Mouse (Mus musculus): ENCODE data around the gene Srms. TPM values are rescaled to one million over a fixed set of nuclear protein-coding genes. Genes with fewer than 3 reads are reported as not detected.
A peak's percentile ranks its signal among the peaks of the same experiment; 100 is the strongest.
"Not testable (repeated sequence)": the region's sequence is repeated elsewhere in the genome, so short reads cannot be mapped to it uniquely, and the experiment has no call there.

The Srms gene
- polyA plus RNA-seq, 1 experiment = 0.51 TPM

DNA sequence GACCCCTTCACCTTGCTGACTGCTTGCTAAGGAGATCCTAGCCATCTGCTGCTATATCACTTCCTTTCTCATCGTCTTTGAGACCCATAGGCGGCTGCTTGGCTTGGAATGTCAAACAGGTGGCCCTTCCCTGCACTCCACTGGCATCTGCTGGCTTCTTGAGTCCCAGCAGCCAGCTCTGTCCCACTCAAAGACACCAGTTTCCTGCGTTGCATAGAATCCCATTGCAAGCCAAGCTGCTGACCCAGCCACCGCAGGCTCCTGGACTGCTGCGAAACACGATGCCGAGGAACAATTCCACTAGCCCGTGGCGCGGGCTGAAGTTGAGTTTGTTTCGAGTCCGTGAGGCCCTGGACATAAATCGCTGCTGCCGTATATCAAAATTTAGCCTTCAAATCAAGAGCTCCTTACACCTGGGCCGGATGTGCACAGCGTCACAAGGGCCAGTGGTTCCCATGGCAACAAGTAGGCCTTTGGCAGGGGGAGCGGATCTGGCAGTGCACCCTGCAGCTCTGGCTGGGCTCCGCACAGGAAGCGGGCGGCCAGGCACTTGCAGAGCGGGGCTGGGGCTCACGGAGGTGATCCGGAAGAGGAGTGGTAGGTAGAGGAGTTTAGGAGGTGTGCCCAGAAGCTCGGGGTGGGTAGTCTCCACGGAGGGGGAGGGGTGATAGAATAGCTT is 6.7 kb upstream of the Srms start, which contains the start of gene Fndc11:
Gene Fndc11, plus strand, starts transcription at position 476 of the 679 bp plus-strand sequence.
- peak; percentile 52 for DNase-seq (ENCODE audit: low spot score)

- DNase-seq (ENCODE audit: low spot score) = no peak
Measured at GRCm38 (mm10) chr2:181218881-181219485, 6.0 kb upstream of the Srms start.

DNA sequence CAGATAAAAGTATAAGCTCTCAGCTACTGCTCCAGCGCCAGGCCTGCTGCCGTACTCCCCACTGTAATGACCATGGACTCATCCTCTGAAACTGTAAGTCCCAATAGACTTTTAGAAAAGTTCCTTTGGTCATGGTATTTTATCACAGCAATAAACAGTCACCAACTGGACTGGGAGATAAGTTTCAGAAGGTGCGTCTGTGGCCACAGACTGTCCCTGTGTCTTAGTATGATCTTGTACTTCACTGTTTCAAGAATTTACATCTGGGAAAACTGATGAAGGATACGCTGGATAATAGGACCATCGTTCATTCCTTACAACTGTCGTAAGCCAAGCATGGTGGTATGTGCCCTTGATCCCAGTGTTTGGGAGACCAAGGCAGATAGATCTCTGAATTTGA is 3.1 kb upstream of the Srms start:
- no peak for DNase-seq (ENCODE audit: low spot score)

DNA sequence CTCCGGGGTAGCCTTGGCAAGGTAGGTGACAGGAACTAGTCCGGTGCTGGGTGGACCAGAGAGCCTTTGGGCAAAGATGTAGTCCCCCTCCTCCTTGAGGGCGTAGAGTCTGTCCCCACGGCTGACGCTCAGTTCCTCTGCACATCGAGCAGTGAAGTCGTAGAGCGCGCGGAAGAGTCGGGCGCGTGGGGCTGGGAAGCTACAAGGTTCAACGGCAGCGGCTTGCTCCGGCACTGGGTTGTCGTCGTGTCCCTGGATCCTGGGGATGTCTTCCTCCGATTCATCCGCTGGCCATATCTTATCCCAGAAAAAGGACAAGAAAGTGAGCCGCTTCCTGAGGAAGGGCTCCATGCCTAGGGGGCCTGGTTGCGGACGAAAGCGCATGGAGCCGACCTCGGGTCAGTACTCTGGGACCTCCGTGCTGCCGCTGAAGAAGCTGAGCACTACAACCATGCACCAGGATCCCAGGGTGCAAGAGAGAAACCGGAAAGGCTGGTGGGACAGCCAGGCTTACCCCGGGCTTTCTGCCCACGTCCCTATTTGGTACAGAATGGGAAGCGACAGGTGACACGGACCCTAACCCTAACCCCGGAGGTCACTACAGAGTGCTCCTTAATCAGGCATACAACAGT is 480 bp downstream of the Srms start:
- DNase-seq (ENCODE audit: low spot score) = no peak

- no peak for DNase-seq (ENCODE audit: low spot score)
Measured at GRCm38 (mm10) chr2:181206118-181206517, 6.9 kb downstream of the Srms start.

DNA sequence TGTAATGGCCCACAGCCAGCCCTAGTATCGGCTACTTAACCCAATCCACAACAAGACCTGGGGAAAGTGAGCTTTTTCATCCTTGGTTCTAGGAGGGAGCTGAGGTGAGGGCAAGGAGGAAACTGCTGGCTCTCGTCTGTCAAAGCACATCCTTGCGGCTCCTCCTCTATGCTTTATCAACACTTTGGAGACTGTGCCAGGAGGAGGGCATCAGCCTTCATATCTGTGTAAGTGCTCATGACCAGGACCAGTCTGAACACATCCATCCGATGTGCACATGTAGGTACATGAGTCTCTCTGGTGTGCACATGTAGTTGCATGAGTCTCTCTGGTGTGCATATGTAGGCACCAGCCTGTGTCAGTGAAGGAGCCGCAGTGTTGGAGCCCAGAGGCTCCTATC is 7.3 kb downstream of the Srms start:
- no peak for DNase-seq (ENCODE audit: low spot score)

DNA sequence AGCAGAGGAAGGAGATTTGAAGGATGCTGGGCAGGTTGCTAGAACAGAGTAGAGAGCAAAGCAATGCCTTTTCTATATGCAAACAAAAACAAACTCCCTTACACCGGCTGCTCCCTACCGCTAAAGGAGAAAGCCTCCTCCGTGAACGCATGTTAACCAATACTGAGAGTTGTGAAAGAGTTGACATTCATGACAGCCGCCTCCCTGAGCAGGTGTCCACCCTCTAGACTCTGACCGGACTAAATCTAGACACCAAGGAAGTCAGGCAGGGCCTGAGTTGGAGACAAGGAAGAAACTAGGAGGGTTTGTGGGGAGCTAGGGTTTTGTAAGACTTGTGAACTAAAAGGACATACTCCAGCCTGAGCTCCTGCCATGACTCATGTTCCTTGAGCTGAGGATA is 10.1 kb downstream of the Srms start:
- no peak for DNase-seq (ENCODE audit: low spot score)

DNA sequence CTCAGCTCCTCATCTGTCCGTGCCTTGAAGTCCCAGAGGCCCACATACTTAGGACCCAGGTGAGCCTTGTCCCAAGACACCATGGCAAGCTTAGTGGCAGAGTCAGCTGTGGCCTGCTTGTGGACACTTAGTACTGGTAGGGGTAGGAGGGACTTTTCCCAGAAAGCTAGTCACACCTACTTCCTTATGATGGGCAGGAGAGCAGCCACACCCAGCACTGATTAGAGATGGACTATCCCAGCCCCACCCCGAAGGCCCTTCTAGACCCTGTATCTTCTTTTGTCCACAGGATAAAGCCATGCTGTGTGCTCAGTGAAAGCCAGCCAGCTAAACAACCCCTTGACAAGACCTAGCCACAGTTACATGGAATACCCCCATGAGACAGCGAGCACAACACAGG is 10.6 kb downstream of the Srms start, which contains the start of gene Ptk6:
Gene Ptk6, minus strand, starts transcription at position 368 of the 400 bp plus-strand sequence.
- DNase-seq (ENCODE audit: low spot score) = no peak

- no peak for DNase-seq (ENCODE audit: low spot score)
Measured at GRCm38 (mm10) chr2:181201606-181202005, 11.4 kb downstream of the Srms start.

DNA sequence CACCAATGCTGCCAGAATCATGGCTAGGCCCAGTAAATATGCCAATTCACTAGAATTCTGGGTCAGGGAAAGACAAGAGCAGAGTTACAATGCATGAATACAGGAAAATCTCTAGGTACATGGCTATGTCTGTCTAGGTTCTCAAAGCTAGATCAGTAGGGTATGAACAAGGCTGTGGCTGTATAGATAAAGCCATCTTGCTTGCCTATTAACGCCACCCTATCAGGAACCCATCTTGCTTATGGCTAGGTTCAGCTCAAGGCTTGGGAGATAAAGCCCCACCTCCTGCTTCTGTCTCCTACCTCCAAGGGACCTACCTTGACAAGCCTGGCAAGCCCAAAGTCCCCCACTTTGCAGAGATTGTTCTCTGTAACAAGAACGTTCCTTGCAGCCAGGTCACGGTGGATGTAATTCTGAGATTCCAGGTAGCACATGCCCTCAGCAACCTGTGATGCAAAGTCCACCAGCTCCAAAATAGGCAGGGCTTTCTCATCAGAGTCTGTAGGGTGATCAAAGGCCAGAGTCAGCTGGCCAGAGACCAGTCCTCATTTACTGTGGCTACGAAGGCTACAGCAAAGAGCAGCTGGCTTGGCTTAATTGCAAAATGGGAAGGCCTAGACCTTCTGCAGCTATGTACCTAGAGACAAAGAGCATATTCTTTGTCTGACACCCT is 16.2 kb downstream of the Srms start:
- DNase-seq (ENCODE audit: low spot score) = no peak

DNA sequence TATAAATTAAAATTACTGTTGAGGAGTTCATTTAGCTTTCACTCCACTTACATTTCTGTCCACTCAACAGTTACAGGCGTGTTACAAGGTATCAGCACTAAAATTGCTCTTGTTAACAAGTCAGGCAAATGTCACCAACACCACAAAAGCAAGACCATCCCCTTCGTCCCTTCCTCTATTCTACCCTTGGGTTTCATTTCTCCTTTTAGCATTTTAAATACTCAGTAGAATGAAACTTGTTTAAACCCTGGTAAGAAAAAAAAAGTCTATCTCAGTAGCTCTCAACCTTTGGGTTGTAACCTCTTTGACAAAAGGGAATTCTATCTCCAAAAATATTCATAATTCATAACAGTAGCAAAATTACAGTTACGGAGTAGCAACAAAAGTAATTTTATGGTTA is 19.9 kb downstream of the Srms start:
- no peak for DNase-seq (ENCODE audit: low spot score)

DNA sequence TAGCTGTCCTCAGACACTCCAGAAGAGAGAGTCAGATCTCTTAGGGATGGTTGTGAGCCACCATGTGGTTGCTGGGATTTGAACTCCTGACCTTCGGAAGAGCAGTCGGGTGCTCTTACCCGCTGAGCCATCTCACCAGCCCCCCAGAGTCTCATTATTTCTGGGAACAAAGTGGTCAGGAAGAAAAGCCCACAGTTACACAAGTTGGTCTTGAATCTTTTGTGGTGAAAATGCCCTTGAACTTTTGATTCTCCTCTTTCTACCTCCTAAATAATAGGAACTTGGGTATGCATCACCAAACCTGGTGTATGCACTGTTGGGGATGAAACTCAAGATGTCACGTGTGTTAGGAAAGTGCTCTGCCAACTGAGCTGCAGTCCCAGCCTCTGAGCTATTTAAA is 21.0 kb downstream of the Srms start:
- no peak for DNase-seq (ENCODE audit: low spot score)

GRCm38 (mm10) chr2:181191385-181191784 is 21.6 kb downstream of the Srms start:
- DNase-seq (ENCODE audit: low spot score) = not testable (repeated sequence)

DNA sequence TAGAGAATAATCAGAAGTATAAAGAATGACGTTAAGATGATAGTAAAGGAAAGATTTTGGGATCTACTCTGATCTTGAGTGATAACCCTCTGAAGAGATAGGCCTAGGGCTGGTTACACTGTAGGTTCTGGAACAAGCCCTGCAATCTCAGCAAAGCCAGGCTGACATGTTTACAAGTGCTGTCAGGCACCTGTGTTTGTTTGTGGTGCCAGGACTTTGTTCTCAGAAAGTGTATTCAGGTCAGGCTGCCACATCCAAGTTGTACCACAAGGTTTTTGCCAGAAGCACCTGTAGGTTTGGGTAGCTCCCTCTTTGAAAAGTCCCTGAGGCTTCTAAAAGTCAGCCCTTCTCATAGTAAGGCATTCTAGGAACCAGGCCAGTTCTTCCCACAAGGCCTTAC is 23.7 kb downstream of the Srms start:
- DNase-seq (ENCODE audit: low spot score) = no peak

DNA sequence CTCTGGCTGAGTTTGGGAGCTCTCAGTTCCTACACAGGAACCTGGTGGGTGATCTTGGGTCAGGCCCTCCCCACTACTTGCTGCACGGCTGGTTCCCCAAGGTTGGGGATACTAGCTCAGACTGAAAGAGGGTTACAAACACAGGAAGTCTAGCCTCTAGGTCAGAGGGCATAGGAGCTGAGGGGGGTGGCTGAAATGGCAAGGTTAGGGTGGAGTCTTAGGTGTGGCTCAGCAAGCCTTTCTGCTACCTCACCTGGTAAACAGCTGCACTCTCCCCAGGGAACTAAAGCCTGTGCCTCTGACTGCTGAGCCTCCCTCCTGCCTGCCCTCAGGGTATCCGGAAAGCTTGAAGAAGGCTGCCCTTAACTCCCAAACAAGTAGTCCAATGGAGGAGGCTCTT is 24.3 kb downstream of the Srms start:
- DNase-seq (ENCODE audit: low spot score) = peak; percentile 33

GRCm38 (mm10) chr2:181187121-181188000 is 25.6 kb downstream of the Srms start, which contains the start of gene Ppdpf:
Ppdpf (plus strand) TSS chr2:181187247.
- DNase-seq (ENCODE audit: low spot score) = peak; percentile 77

- peak; percentile 62 for DNase-seq (ENCODE audit: low spot score)
Measured at GRCm38 (mm10) chr2:181186635-181187034, 26.4 kb downstream of the Srms start.

GRCm38 (mm10) chr2:181180898-181181297 is 32.1 kb downstream of the Srms start:
- DNase-seq (ENCODE audit: low spot score) = no peak

DNA sequence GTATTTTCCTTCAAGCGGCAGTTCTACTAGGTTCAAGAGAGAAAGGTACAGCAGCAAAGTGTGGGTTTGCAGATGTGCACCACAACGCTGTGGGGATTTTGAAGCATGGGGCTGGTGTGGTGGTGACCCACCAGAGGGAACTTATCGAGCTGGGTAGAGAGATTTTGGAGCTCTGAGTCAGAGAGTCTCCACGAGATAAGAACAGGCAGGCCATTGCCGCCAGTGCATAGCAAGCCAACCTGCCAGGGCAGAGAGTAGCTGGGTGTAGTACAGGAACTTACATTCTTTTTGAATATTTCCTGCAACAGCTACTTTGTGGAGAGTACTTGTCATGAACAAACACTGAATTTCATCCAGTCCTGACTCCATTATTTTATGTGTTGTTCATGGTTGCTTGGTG is 34.5 kb downstream of the Srms start:
- no peak for DNase-seq (ENCODE audit: low spot score)

- DNase-seq (ENCODE audit: low spot score) = no peak
Measured at GRCm38 (mm10) chr2:181178015-181178414, 35.0 kb downstream of the Srms start.

- DNase-seq (ENCODE audit: low spot score) = no peak
Measured at GRCm38 (mm10) chr2:181174646-181175045, 38.3 kb downstream of the Srms start.

Measured in urinary bladder, adult 2 months (tissue).